Mouse (Mus musculus) urinary bladder, postnatal 14 days (tissue): Measurements from ENCODE around the gene Map7.

Experiments used
- DNase-seq: peaks from one replicate; pipeline ENCODE4 v3.0.0; 2021; ENCODE audit warnings: low spot score

The Map7 gene

DNA sequence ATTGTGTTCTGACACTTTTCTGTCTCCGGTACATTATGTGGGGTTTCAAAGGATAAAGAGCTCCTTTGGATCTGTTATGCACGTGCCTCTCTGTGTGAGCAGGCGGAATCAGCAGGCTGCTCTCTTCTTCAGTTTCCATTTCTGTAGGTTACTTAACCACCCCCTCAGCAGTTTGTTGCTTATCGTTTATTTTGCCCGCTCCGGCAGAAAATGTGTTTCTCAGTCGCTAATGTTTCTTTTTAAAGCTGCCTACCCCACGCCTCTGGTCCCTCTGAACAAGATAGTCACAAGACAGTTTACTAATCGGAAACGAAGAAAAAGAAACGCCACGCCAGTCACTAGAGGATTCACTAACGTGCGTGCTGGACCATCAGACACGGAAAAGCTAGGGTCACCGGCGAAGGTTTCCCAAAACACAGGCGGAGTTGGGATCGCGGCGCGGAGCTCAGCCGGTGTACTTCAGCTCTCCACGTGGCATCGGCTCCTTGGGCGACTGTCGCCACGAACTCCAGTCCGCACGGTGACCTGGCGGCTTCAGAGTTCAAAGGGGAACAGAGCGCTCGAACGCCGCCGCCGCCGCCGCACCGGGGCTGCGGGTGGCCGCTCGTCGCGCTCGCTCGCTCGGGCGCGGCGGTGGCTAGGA lies at the start of gene Map7:
TSS of gene Map7 (plus strand) at position 342 of the 643 bp plus-strand sequence.
- no peak for DNase-seq

DNA sequence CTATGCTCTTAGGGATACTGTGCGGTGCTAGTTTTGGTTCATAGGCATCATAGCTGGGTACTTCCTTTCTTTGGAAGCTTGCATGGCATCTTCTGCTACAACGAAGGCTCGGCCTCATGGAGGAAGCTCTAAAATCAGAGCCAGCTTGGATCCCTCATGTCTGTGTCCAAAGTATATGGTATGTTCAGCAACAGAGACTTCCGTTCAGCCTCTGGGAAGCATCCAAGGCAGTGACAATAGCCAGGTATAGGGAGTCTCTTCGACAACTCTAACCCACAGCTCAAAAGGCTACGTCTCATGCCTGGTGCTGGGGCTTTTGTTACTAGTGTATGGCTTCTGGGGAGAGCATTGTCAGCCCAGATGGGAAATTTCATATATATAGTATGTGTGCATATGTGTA lies 46.8 kb upstream of the Map7 start:
- no peak for DNase-seq

DNA sequence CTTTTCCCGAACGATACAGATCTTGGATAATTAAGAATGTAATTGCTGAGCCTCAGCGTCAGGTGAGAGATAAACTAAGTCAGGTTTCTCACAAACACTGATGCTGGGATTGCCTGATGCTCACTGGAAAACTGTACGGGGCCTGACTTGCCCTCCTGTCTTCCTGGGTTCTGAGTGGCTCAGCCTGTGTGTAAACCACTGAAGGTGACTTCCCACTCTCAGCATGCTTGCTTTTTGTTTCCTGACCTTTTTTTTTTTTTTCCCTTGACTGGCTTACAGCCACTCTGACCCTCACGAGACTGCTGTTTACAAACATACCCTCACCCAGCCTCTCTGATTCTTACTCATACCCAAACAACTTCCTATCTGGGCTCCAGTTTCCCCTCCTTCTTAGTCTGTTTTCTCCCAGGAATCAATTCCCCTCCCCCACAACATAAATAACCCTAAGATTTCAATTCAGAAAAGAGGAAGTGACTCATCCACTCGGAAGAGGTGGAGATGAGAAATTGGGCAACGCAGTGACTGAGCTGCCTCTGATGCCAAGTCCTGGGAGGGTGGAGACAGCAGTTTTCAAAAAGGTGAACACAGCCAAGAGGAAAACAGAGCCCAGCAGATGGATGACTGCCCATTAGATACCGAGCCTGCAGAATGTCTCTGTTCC lies 43.9 kb upstream of the Map7 start:
- DNase-seq: peak; percentile 86

DNA sequence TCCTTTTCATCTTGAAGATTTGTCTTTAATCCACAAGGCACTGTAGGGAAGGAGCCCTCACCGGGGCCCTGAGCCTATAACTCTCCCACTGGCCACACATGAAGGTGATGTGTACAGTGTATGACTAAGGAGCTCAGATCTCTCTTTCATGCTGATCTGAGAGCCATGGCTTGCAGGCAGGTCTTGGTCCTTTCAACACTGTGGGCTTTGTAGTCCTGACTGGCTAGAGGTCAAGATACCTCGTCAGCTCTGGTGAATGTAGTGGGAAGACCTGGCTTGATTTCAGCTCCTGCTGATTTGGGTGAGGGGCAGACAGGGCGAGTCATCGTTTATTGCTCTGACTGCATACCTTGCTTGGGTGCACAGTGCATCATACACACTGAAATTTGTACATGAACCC lies 42.7 kb upstream of the Map7 start:
- no peak for DNase-seq

DNA sequence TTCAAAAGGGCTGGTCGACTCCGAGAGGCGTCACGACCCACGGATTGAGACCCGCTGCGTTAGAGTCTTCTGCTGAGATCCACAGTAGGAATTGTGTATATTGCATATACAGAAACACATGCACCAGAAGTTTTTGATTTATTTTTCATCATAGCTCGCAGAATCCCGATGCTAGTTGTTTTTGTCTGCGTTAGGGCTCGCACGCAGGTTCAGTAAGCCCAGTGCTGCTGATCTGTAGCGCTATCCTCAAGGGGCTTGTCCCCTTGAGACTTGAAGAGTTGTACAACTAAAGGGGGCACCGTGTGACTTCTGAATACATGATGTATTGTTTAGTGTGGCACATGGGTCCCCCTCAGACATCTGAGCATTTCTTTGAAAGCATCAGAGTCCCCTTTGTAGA lies 41.2 kb upstream of the Map7 start:
- DNase-seq: no peak

DNA sequence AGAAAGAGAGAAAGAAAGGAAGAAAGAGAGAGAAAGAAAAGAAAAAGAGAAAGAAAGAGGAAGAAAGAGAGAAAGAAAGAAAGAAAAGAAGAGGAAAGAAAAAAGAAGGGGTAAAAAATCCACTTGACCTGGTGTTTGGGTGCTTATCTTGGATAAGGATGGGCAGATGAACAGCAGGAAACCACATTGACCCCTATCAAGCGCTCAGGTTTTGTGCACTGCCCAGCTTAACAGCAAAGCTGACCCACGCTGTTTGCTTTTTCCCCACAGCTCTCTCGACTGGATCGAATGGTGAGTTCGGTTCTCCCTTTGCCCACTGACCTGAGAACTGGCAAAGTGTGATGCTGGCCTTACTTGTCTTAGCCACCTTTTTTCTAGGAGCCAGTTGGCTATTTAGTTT lies 36.8 kb upstream of the Map7 start:
- DNase-seq: no peak

DNA sequence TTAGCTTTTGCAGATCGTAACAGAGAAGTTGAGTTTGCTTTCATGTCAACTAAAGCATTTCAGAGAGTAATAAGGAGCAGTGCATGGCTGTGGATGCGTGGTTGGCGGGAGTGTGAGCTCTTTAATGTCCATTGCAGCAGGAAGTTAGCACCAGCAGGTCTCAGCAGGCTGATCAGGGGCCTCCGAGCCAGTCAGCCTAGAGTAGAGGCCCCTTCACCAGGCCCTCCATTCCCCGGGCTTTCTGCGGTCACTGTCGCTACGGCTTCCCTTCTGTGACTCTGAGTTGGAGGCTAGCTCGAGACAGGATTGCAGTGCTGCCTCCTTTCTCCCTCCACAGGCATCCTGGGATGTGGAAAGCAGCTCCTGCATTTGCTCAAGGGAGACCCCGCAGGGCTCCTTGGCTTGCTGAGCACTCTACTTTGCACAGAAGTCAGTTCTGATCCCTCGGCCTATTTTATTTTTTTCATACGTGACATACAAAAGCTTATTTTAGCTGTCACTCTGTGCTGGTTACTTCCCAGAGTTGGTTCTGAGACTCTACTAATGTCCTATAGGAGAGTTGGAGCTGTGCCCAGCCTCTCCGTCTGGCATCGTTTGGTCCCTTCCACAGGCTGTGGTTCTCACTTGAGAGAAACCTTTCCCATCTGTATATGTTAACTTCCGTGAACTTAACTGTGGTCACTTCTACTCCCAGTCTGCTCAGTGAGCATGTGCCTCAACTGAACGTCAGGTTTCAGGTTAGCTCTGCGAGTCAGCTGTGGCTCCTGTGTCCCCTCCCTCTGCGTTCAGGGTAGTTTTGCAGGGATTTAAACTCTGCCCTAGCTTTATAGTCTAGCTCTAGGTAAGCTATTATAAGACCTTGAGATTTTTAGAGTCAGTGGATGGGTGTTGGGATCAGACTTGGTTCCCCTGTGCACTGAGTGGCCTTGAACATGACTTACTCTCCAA lies 36.0 kb upstream of the Map7 start:
- no peak for DNase-seq

DNA sequence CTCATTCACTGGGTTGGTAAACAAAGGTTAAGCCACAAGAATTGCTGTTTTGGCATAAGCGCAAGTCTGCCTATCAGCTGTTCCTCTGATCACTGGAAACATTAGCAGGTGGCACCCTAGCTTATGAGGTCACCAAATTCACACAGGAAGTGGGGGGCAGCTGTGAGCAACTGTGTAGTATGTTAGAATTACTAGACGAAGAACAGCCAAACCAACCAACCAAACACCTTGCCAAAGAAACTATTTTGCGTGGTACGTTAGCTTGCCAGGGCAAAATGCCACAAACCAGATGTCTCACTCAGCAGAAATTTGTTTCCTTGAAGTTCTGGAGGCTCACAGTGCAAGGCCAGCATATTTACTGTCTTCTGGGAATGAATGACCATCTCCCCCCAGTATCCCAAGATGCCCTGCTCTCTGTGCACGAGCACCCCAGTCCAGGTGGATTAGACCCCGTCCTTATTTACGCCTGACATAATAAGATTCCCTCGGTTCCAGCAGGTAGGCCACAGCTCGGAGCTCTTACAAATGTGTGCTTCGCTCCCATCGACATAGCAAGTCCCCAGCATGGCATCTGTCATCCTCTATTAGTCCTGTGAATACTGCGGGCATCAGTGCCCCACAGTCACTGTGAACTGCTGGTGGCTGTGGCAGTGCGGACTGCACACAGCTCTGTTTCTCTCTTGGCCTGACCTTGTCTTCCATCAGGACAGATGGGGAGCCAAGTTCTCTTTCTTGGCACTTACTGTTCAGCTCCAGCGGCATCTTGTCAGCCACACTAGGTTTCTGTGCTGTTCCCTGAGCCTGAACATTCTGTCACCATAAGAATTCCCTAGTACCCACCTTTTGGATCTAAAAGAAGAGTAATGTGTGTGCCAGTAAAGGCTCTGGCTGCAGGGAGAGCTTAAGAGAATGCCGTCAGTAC lies 28.5 kb upstream of the Map7 start:
- DNase-seq: no peak

DNA sequence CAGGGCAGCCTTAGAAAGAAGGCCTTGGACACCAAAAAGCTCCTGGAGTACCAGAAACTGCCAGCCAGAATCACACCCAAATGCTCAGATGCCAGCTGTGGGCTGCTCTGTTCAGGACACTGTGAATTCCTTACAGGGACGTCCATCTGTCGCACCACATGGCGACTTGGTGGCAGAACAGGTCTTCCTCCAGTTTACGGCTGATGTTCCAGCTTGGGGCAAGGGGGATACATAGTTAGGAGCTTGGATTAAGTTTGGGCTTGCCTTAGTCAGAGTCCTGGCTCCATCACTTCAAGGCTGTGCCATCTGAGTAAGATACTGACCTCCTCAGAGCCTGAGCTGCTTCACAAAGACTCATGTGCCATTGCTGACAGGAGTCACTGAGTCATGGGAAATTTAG lies 26.3 kb upstream of the Map7 start:
- no peak for DNase-seq

DNA sequence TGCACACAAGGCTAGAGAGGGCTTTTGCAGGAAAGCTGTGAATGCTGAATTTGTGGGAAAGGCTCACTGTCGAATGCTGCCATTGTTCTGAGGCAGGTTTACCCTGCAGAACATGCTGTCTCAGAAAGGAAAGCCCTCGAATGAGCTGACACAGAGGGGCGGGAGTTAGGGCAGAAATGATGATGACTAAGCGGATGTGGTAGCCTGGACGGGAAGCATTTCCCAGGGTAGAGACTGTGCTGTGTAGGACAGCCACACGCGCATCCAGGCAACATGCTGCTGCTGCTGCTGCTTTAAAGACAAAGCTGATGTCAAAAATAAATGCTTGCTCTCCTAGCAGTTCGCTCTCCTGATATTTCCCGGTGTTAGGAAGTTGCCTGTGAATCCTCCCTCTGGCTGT lies 24.9 kb upstream of the Map7 start:
- peak; percentile 28 for DNase-seq

DNA sequence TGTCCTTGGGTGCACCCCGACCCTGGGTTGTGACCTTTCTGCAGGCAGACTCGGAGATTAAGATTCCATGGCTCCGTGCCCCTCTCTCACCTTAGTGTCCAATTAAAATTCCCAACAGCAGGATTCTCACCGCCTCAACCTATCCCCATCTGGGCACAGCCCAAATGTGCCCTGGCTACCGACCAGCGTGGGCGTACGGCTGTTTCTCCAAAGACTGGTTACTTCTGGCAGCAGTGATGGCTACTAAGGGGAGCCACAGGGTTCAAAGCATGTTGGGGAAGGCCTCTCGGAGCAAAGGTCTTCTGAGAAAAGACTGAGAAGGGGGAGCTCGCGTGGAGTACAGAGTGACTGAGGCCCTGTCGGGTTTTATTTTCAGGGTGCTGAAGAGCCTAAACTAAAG lies 23.7 kb upstream of the Map7 start:
- no peak for DNase-seq

DNA sequence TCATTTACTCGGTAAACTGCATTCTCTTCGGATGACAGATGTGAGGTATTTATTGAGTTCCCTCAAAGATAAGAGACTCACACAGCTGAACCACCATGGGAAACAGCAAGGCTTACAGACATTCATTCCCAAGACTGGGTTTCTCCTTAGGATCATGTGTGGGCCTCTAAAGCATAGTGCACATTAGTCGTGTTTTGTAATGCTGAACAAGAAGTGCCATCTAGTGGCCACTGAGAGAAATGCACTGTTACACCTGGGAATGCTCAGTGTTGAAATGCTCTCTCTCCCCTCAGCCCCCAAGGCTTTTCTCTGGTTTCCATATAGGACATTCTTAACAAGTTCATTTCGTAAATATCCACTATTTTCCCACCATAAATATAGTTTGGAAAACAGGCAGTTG lies 23.0 kb upstream of the Map7 start:
- DNase-seq: peak; percentile 55

DNA sequence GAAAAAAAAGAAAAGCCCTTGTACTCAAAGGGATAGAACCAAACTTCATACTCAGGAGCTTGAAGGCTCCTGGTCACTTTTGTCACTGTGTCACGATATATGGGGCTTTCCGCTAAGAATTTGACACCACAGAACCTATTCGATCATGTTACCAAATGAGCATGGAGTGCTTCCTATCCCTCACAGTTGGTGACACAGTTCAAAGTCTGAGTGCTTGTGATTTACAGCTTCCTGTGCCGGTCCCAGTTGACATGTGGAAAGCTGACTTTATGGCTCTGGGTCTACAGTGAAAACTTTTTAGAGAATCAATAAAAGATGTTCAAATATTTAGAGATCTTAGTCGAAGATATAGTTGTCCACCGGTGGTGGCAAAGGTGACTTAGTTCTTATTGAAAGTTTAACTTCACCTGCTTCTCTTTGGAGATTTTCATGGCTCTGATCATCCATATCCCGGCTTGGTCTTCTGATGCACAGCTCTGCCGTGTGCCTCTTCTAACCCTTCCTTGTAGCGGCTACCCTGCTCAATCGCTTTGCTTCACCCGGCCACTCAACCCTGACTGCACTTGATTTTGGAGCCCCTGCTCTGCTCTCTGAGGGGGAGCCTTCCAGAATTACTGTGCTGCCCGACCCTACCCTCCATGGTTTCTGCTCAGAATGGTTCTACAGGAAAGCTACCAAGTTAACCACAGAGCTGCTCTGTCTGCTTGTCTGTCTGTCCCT lies 15.2 kb upstream of the Map7 start:
- DNase-seq: no peak

DNA sequence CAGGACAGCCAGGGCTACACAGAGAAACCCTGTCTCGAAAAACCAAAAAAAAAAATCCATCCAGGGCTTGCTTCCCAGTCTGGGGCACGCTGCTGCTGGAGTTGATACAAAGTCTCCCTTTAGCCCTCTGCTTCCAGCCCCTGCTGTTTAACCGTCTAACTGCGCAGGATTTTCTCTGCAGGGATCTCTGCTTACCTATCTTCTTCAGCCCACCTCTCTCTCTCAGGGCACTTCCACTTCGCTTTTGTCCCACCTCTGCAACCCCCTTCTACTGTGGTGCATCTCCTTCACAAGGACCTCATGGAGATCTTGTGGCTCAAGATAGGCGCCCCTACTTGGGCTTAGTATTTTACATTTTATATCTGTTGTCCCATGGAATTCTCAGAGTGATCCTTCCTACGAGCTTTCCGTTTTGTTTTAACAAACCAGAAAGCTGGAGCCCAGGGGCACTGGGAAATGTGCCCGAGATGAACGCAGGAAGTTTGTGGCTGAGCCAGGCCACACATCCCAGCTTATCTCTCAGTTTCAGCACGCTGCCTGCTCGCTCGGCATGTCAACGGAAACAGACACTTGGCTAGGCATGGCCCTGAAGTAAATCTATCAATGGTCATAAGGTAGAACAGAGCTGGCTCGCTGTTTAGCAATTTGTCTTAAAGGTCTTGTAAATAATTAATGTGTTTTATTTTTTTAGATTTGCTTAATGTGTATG lies 12.8 kb upstream of the Map7 start:
- DNase-seq: no peak

DNA sequence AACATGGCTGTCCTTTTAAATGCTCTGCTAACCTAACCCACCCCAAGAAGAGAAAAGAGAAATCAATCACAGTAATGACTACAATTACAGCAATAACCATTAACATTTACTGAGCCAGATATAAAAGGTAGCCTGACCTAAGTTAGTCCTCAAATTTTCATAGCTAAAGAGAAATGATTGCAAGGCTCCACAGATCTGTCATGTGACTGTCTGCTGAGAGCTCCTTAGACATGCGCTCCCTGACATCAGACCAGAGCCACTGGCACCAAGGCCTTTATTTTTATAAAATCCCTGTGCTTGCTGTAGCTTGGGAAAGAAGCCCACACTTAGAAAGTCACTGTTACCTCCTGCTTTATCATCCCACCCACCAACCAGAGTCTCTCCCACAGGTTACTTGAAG lies 11.8 kb upstream of the Map7 start:
- no peak for DNase-seq

DNA sequence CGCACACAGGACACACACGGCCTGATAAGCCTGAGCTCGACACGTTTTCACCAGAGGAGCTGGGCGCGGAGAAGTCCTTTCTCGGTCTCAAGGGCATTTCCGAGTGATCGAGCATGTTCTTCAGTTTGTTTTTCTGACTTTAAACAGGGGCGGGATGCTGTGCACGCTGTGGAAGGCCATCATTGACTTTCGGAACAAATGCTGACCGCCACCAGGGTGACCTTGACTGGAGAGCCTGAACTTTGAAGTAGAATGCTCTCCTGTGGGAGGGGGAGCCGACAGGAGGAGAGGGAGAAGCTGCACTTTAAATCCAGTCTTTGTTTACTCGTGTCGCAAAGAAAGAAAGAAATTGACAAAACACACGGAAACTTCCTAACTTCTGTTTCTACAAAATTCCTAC lies 6.9 kb upstream of the Map7 start:
- no peak for DNase-seq

DNA sequence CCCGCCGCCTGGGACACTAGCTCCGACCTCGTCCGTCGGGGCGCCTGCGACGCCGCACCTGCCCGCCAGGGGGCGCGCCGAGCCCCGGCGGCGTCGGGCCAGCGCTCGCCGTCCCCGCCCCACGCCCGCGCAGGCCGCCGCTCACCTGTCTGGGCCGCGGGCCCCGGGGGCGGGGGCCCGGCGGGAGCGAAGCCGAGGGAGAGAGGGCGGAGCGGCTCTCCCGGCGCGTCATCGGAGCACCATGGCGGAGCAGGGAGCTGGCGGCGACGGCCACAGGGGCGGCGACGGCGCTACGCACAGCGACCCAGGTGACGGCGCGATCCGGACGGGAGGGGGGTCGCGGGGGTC lies 476 bp downstream of the Map7 start:
- peak; percentile 79 for DNase-seq

DNA sequence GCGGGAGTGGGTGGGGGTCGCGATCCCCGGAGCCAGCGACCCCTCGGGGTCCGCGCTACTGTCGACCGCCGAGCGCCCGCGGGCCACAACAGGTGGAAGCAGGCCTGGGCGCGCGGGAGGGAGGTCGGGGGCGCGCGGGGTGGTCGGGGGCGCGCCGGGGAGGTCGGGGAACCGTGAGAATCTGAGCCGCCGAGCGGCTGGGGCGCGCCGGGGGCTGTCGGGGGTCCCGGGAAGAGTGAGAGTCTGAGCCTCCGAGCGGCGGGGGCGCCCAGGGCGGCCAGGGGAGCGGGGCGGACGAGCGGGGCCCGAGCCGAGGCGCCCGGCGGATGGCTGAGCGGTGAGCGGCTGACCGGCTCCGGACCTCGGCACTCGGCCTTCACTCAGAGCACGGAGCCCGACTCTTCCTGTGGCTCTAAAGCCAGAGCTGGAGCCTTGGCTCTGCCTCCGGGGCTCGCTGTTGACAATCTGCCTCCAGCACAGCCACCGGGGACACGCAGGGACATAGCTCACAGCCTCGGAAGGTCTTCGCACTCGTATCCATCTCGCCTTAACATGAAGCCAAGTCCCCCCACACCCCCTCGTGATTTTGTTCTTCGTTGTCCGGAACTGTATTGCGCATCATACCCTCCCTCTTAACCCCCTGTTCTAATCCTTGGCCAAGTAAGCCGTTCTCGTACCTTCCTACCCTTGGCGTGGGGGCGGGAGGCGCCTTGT lies 1.0 kb downstream of the Map7 start:
- peak; percentile 50 for DNase-seq

DNA sequence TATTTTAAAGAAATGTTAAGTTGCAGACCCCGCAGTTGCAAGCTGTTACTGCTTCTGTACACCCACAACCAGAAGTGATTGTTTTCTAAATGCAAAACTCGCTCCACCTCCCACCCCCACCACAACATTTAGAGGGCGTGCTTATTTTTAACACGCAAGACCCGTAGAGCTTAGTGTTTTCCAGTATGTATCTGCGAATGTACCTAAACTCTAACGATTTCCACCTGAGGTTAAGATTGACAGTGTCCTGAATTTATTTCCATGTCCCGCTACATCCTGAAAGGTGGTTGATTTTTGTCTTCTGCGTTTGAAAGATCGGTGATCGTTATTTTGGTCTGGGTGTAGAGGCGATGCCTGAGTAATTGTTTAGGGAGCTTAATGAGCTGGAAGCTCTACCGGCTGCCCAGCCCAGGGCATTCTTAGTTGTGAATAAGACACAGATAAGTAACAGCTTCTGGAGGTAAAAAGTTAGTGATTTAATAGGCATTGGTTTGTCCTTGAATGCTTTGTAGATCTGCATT lies 1.6 kb downstream of the Map7 start:
- DNase-seq: no peak

DNA sequence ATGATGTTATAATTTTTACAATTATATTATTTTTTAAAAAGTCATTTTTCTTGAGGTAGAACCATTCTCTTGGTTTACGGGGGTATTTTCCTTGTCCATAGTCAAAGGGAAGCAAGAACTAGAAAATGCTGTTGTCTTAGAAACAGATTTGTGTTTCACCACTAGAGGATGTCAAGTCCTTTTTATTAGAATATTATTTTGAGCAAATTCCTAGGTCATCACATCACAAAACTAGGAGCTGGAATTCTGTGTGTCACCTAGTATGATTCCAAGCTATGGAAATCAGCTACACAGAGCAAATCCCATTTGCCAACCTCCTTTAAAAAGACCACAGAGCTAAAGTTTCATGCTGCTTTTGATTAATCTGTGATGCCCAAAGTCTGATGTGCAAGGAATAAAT lies 3.9 kb downstream of the Map7 start:
- no peak for DNase-seq
